Mouse (Mus musculus) embryonic fibroblast, embryonic 13.5 days (primary cell): ENCODE data around the gene Chchd5. TPM values are rescaled to one million over a fixed set of nuclear protein-coding genes. Genes with fewer than 3 reads are reported as not detected.

Source experiments
- H3K27ac ChIP-seq: 2 replicates; pipeline ENCODE4 v1.5.1; 2012; ENCODE audit warnings: low read length, control low read depth, inconsistent platforms; ENCODE audit not compliant: insufficient read depth
- H3K4me1 ChIP-seq: 2 replicates; pipeline ENCODE4 v1.6.1; 2011; ENCODE audit warnings: low read length; ENCODE audit not compliant: control insufficient read depth, insufficient read depth
- H3K4me3 ChIP-seq: 2 replicates; pipeline ENCODE4 v1.5.1; 2011; ENCODE audit warnings: mild to moderate bottlenecking, control low read depth, low read length; ENCODE audit not compliant: insufficient read depth
- CTCF ChIP-seq: IDR thresholded peaks from 2 replicates; pipeline ENCODE4 v1.5.1; 2011; ENCODE audit warnings: mild to moderate bottlenecking, control low read depth, low read length, moderate library complexity, borderline replicate concordance; ENCODE audit not compliant: insufficient read depth
- POLR2A ChIP-seq: IDR thresholded peaks from 2 replicates; pipeline ENCODE4 v1.6.1; 2011; ENCODE audit warnings: low read depth, mild to moderate bottlenecking, control low read depth, low read length, moderate library complexity
- polyA plus RNA-seq: library from polyadenylated mRNA; stranded (reverse); fragments of >200 nt; gene quantifications from 2 replicates; pipeline ENCODE4 v1.2.4, GENCODE M21; 2011; ENCODE audit warnings: low read depth; ENCODE audit not compliant: missing spikeins, insufficient read length

Chchd5 gene
- 15.2 and 18.2 TPM in 2 replicates for polyA plus RNA-seq

- H3K27ac ChIP-seq: peak within 1 kb of the TSS; percentile 55
- no peaks in the 10 kb centered on the region for H3K4me1 ChIP-seq
- H3K4me3 ChIP-seq: peak within 1 kb of the TSS; percentile 74
- TF ChIP-seq CTCF (no peak), POLR2A (peak; percentile 86)
Measured at GRCm38 (mm10) chr2:129129412-129129929, at the start of gene Chchd5. TSS of gene Chchd5 (plus strand) at chr2:129129700.

GRCm38 (mm10) chr2:129081097-129081496 is 48.4 kb upstream of the Chchd5 start:
- Histone ChIP-seq H3K4me1 (no peaks in the 10 kb centered on the region), H3K4me3 (no peak overlapping the region), H3K27ac (no peak overlapping the region)
- TF ChIP-seq CTCF: no peak
- TF ChIP-seq POLR2A: no peak

- no peak for TF ChIP-seq CTCF
- TF ChIP-seq POLR2A: no peak
- no peak overlapping the region for H3K4me3 ChIP-seq
- H3K4me1 ChIP-seq: no peaks in the 10 kb centered on the region
- H3K27ac ChIP-seq: no peak overlapping the region
Measured at GRCm38 (mm10) chr2:129083514-129083913, 46.0 kb upstream of the Chchd5 start.

GRCm38 (mm10) chr2:129084959-129085358 is 44.5 kb upstream of the Chchd5 start:
- TF ChIP-seq POLR2A: no peak
- TF ChIP-seq CTCF: peak; percentile 41; the same call in 1 of the 2 replicates
- Histone ChIP-seq H3K27ac (no peak overlapping the region), H3K4me1 (no peaks in the 10 kb centered on the region), H3K4me3 (no peak overlapping the region)

- no peak overlapping the region for H3K27ac ChIP-seq
- H3K4me1 ChIP-seq: no peaks in the 10 kb centered on the region
- no peak for TF ChIP-seq CTCF
- TF ChIP-seq POLR2A: no peak
- H3K4me3 ChIP-seq: no peak overlapping the region
Measured at GRCm38 (mm10) chr2:129087520-129087919, 42.0 kb upstream of the Chchd5 start.

GRCm38 (mm10) chr2:129090370-129090769 is 39.1 kb upstream of the Chchd5 start:
- TF ChIP-seq CTCF (no peak), POLR2A (no peak)
- H3K4me1 ChIP-seq: no peaks in the 10 kb centered on the region
- H3K27ac ChIP-seq: no peak overlapping the region
- no peak overlapping the region for H3K4me3 ChIP-seq

GRCm38 (mm10) chr2:129092810-129093209 is 36.7 kb upstream of the Chchd5 start:
- H3K4me1 ChIP-seq: no peaks in the 10 kb centered on the region
- no peak overlapping the region for H3K4me3 ChIP-seq
- no peak for TF ChIP-seq POLR2A
- TF ChIP-seq CTCF: no peak
- H3K27ac ChIP-seq: no peak overlapping the region

GRCm38 (mm10) chr2:129093926-129094724 is 35.4 kb upstream of the Chchd5 start:
- Histone ChIP-seq H3K4me3 (no peak overlapping the region), H3K4me1 (no peaks in the 10 kb centered on the region), H3K27ac (no peak overlapping the region)
- TF ChIP-seq POLR2A (no peak), CTCF (no peak)

GRCm38 (mm10) chr2:129100784-129101310 is 28.7 kb upstream of the Chchd5 start, which contains the start of gene Polr1b:
TSS of gene Polr1b (plus strand) at chr2:129100995.
- H3K27ac ChIP-seq: no peak within 1 kb of the TSS

GRCm38 (mm10) chr2:129112924-129113323 is 16.6 kb upstream of the Chchd5 start:
- H3K4me3 ChIP-seq: no peak overlapping the region
- TF ChIP-seq POLR2A (no peak), CTCF (no peak)
- no peaks in the 10 kb centered on the region for H3K4me1 ChIP-seq
- no peak overlapping the region for H3K27ac ChIP-seq

More at GRCm38 (mm10) chr2:129100784-129101310, 28.7 kb upstream of the Chchd5 start, which contains the start of gene Polr1b:
- no peak for TF ChIP-seq CTCF
- TF ChIP-seq POLR2A: peak; percentile 90
- H3K4me3 ChIP-seq: peak within 1 kb of the TSS; percentile 92
- peaks cover 3% of the 10 kb centered on the region; the same call in 1 of the 2 replicates for H3K4me1 ChIP-seq
